Mouse (Mus musculus): Measurements from ENCODE around the gene Map3k19.

DNA sequence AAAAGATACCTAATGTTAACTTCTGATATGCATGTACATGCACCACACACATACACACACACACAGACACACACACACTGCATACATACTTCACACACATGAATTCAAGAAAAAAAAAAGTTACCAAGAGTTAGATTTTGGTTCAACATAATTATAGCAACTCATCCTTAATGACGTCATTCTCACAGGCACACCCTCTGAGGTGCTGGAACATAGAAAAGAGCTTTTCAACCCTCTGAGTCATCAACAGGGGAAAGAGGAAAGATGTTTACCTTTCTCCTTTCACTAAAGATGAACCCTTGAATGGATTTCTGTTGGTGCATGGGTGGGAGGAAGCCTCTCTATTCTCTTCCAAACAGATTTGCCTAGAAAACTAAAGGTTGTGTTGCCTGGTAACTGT is 16.2 kb downstream of the Map3k19 start:
- TF ChIP-seq CTCF (IDR thresholded peaks at IDR 0.05; ENCODE audit: extremely low read depth, insufficient read depth, low read length) (no peak), POLR2A (IDR thresholded peaks at IDR 0.05; ENCODE audit: extremely low read depth, insufficient read depth, low read length) (no peak)

Data from cortical plate, adult 2 months (tissue).